Mouse (Mus musculus) CH12.LX (cell line): ENCODE measurements around the gene Apopt1. TPM values are rescaled to one million over a fixed set of nuclear protein-coding genes. Genes with fewer than 3 reads are reported as not detected.

Experiments
- DNase-seq: peaks from one replicate; pipeline ENCODE4 v3.0.0-alpha.2; 2013; ENCODE audit errors: extremely low read depth
- H3K27ac ChIP-seq: 2 replicates; pipeline ENCODE4 v1.5.1; 2012; ENCODE audit warnings: low read depth, mild to moderate bottlenecking, control low read depth, moderate library complexity; ENCODE audit not compliant: insufficient read depth
- H3K27me3 ChIP-seq: replicated peaks from 2 replicates; pipeline ENCODE3; 2012; ENCODE audit warnings: inconsistent platforms
- H3K36me3 ChIP-seq, 2 experiments: replicated peaks in 1 of 2; 2 replicates each; pipeline versions ENCODE3 to v1.6.1; 2012; ENCODE audit warnings: inconsistent platforms in 1 of 2, low read length in 1 of 2, mild to moderate bottlenecking in 1 of 2, mixed read lengths in 1 of 2, moderate library complexity in 1 of 2; ENCODE audit not compliant: control insufficient read depth in 1 of 2, insufficient read depth in 1 of 2
- H3K4me1 ChIP-seq, 2 experiments: 2 replicates each; pipeline ENCODE4 v1.6.1; 2012; ENCODE audit warnings: inconsistent platforms in 1 of 2, moderate library complexity in 1 of 2; ENCODE audit not compliant: insufficient read depth in 2 of 2, control insufficient read depth in 1 of 2
- H3K4me2 ChIP-seq: 2 replicates; pipeline ENCODE4 v1.6.1; 2012; ENCODE audit warnings: low read depth, mild to moderate bottlenecking, control low read depth; ENCODE audit not compliant: poor library complexity, insufficient read depth, severe bottlenecking
- H3K4me3 ChIP-seq, 3 experiments: fragments of 150-350 bp in 1 of 3; sonication (generic) in 1 of 3; replicated peaks in 1 of 3; 2 replicates each; pipeline versions ENCODE3 to v1.5.1; 2011 to 2012; ENCODE audit warnings: low read depth in 2 of 3, low read length in 2 of 3, mild to moderate bottlenecking in 2 of 3, moderate library complexity in 2 of 3, control low read depth in 1 of 3, improper control_type of control experiment in 1 of 3, inconsistent platforms in 1 of 3, mixed read lengths in 1 of 3; ENCODE audit not compliant: poor library complexity in 1 of 3
- H3K79me2 ChIP-seq: replicated peaks from 2 replicates; pipeline ENCODE4 v1.6.1; 2012; ENCODE audit warnings: mild to moderate bottlenecking, moderate library complexity; ENCODE audit not compliant: control insufficient read depth, poor library complexity, insufficient read depth, severe bottlenecking; ENCODE audit errors: extremely low read depth
- H3K9ac ChIP-seq: 2 replicates; pipeline ENCODE4 v1.6.1; 2012; ENCODE audit warnings: low read depth, mild to moderate bottlenecking, control low read depth, moderate library complexity; ENCODE audit not compliant: insufficient read depth
- H3K9me3 ChIP-seq: replicated peaks from 2 replicates; pipeline ENCODE3; 2012; ENCODE audit warnings: low read length, inconsistent platforms, mixed read lengths
- CHD1 ChIP-seq: IDR thresholded peaks from 2 replicates; pipeline ENCODE4 v1.6.1; 2012; ENCODE audit warnings: low read depth, low read length, improper control_type of control experiment, inconsistent platforms
- CTCF ChIP-seq, 2 experiments: IDR thresholded peaks in 1 of 2; conservative IDR thresholded peaks in 1 of 2; 2 replicates each; pipeline ENCODE4 v1.5.1; 2011 to 2012; ENCODE audit warnings: low read depth in 2 of 2, low read length in 2 of 2, improper control_type of control experiment in 1 of 2, inconsistent platforms in 1 of 2, mild to moderate bottlenecking in 1 of 2, moderate library complexity in 1 of 2
- E2F4 ChIP-seq: IDR thresholded peaks from 2 replicates; pipeline ENCODE4 v1.6.1; 2011; ENCODE audit warnings: low read depth, low read length, improper control_type of control experiment; ENCODE audit not compliant: insufficient replicate concordance
- ELF1 ChIP-seq: IDR thresholded peaks from 2 replicates; pipeline ENCODE4 v1.6.1; 2014; ENCODE audit warnings: low read depth, mild to moderate bottlenecking, inconsistent platforms, low read length, improper control_type of control experiment
- ETS1 ChIP-seq: conservative IDR thresholded peaks from 2 replicates; pipeline ENCODE4 v1.6.1; 2012; ENCODE audit warnings: low read depth, mild to moderate bottlenecking, inconsistent platforms, low read length, improper control_type of control experiment, moderate library complexity
- HCFC1 ChIP-seq: IDR thresholded peaks from 2 replicates; pipeline ENCODE4 v1.6.1; 2012; ENCODE audit warnings: low read depth, mild to moderate bottlenecking, inconsistent platforms, low read length, improper control_type of control experiment
- JUN ChIP-seq: IDR thresholded peaks from 2 replicates; pipeline ENCODE4 v1.6.1; 2011; ENCODE audit warnings: low read depth, mild to moderate bottlenecking, low read length, improper control_type of control experiment, moderate library complexity; ENCODE audit not compliant: insufficient read depth
- KAT2A ChIP-seq: IDR thresholded peaks from 2 replicates; pipeline ENCODE4 v1.6.1; 2012; ENCODE audit warnings: low read length, improper control_type of control experiment, inconsistent platforms; ENCODE audit not compliant: insufficient replicate concordance
- MAX ChIP-seq: IDR thresholded peaks from 2 replicates; pipeline ENCODE4 v1.6.1; 2011; ENCODE audit warnings: low read length, improper control_type of control experiment
- MAZ ChIP-seq: IDR thresholded peaks from 2 replicates; pipeline ENCODE4 v1.6.1; 2012; ENCODE audit warnings: low read depth, mild to moderate bottlenecking, inconsistent platforms, low read length, improper control_type of control experiment, moderate library complexity
- MEF2A ChIP-seq: IDR thresholded peaks from 2 replicates; pipeline ENCODE4 v1.6.1; 2014; ENCODE audit warnings: low read depth, mild to moderate bottlenecking, inconsistent platforms, low read length, improper control_type of control experiment, borderline replicate concordance
- MXI1 ChIP-seq: IDR thresholded peaks from 2 replicates; pipeline ENCODE4 v1.6.1; 2011; ENCODE audit warnings: mild to moderate bottlenecking, low read depth, low read length, improper control_type of control experiment
- MYC ChIP-seq: IDR thresholded peaks from 2 replicates; pipeline ENCODE4 v1.6.1; 2011; ENCODE audit warnings: low read depth, mild to moderate bottlenecking, improper control_type of control experiment, low read length
- NELFE ChIP-seq: IDR thresholded peaks from 2 replicates; pipeline ENCODE4 v1.6.1; 2011; ENCODE audit warnings: low read depth, low read length, improper control_type of control experiment
- NRF1 ChIP-seq: IDR thresholded peaks from 2 replicates; pipeline ENCODE4 v1.6.1; 2014; ENCODE audit warnings: low read depth, mild to moderate bottlenecking, inconsistent platforms, low read length, improper control_type of control experiment, moderate library complexity
- PAX5 ChIP-seq: IDR thresholded peaks from 2 replicates; pipeline ENCODE4 v1.6.1; 2012; ENCODE audit warnings: low read length, inconsistent platforms, mixed read lengths
- POLR2A ChIP-seq: IDR thresholded peaks from 2 replicates; pipeline ENCODE4 v1.6.1; 2011; ENCODE audit warnings: low read depth, mild to moderate bottlenecking, improper control_type of control experiment, low read length
- RAD21 ChIP-seq: IDR thresholded peaks from 2 replicates; pipeline ENCODE4 v1.6.1; 2011; ENCODE audit warnings: low read depth, mild to moderate bottlenecking, low read length, improper control_type of control experiment, moderate library complexity
- RCOR1 ChIP-seq: conservative IDR thresholded peaks from 2 replicates; pipeline ENCODE4 v1.6.1; 2012; ENCODE audit warnings: low read depth, mild to moderate bottlenecking, inconsistent platforms, low read length, improper control_type of control experiment
- SIN3A ChIP-seq: IDR thresholded peaks from 2 replicates; pipeline ENCODE4 v1.6.1; 2012; ENCODE audit warnings: low read length, improper control_type of control experiment, inconsistent platforms
- SMC3 ChIP-seq: IDR thresholded peaks from 2 replicates; pipeline ENCODE4 v1.6.1; 2011; ENCODE audit warnings: low read depth, low read length, improper control_type of control experiment
- TCF12 ChIP-seq: IDR thresholded peaks from 2 replicates; pipeline ENCODE4 v1.6.1; 2014; ENCODE audit warnings: low read depth, mild to moderate bottlenecking, inconsistent platforms, low read length, improper control_type of control experiment
- UBTF ChIP-seq: IDR thresholded peaks from 2 replicates; pipeline ENCODE4 v1.6.1; 2012; ENCODE audit warnings: low read depth, mild to moderate bottlenecking, inconsistent platforms, low read length, improper control_type of control experiment, moderate library complexity
- USF1 ChIP-seq: IDR thresholded peaks from 2 replicates; pipeline ENCODE4 v1.6.1; 2014; ENCODE audit warnings: low read depth, mild to moderate bottlenecking, inconsistent platforms, low read length, improper control_type of control experiment
- ZC3H11A ChIP-seq: IDR thresholded peaks from 2 replicates; pipeline ENCODE4 v1.6.1; 2012; ENCODE audit warnings: low read depth, mild to moderate bottlenecking, inconsistent platforms, low read length, improper control_type of control experiment
- ZKSCAN1 ChIP-seq: IDR thresholded peaks from 2 replicates; pipeline ENCODE4 v1.6.1; 2012; ENCODE audit warnings: low read depth, inconsistent platforms, low read length, improper control_type of control experiment, borderline replicate concordance
- ZMIZ1 ChIP-seq: IDR thresholded peaks from 2 replicates; pipeline ENCODE4 v1.6.1; 2012; ENCODE audit warnings: low read depth, mild to moderate bottlenecking, inconsistent platforms, low read length, improper control_type of control experiment
- ZNF384 ChIP-seq: IDR thresholded peaks from 2 replicates; pipeline ENCODE4 v1.6.1; 2012; ENCODE audit warnings: low read depth, low read length, improper control_type of control experiment, inconsistent platforms
- dilution Hi-C: fragments of 300-500 bp; cut with MboI; formaldehyde crosslinking; loops from 2 replicates; pipeline ENCODE4 v1.14.3; 2020; ENCODE audit warnings: low sequenced_read_pairs; ENCODE audit not compliant: extremely low pct_unique_long_range_greater_than_20kb, extremely low pct_ligation_motif_present
- in situ Hi-C: fragments of 300-500 bp; cut with MboI; formaldehyde crosslinking; loops from 3 replicates; pipeline ENCODE4 v1.14.3; 2019; ENCODE audit warnings: low sequenced_read_pairs, low pct_ligation_motif_present, low pct_unique_long_range_greater_than_20kb, mixed read lengths
- polyA plus RNA-seq: library from polyadenylated mRNA; unstranded; fragments of >175 nt; gene quantifications from 2 replicates; pipeline ENCODE4 v1.2.1, GENCODE M21; 2012; ENCODE audit warnings: low read depth; ENCODE audit not compliant: insufficient read length
- total RNA-seq, 2 experiments: library from RNA; depleted of rRNA; stranded (reverse); fragments of 300-350 nt in 1 of 2; fragments of >200 nt in 1 of 2; gene quantifications; 2 replicates each; pipeline ENCODE4 v1.2.3; 2012 to 2014

Gene Apopt1
- total and polyA plus RNA-seq, 3 experiments: 36.0 to 49.1 (median 43.6) TPM

DNA sequence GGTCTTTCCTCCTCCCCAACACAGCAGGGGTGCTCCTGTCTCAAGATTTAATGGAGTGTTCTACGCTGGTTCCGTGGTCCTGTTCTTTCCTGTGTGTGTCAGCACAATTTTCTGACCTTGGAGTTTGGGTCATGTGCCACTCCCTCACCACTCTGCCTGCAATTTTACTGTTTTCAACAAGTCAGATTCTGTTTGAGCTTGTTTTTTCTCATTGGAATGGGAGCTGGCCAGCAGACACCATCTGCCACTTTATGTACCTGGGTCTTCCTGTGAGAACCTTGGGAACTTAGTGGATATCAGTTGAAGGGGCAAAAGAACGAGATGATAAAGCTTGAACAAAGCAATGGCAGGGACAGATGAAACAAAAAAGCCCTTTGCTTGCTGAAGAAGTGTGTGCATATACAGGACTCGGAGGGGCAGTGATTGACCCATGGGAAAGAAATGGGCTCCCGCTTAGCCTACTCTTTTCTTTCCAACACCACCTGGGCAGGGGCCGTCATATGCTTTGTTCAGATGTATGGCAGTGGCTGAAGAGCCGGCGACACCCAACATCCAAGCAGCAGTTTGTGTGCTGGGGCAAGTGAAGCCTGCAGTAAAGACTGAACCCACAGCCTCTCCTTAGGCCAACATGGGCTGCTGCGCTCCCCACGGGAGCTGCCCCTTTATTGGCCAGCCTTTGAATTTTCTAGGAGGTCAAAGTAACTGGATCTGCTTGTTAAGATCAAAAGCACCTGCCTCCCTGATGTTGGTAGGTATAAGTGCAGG is 44.7 kb downstream of the Apopt1 start:
- Histone ChIP-seq H3K79me2 (peaks cover 23% of the 10 kb centered on the region), H3K4me1 (peaks cover 17 to 33% of the 10 kb centered on the region in 2 experiments), H3K4me2 (peak overlapping the region; percentile 48; the same call in 1 of the 2 replicates), H3K9ac (peak overlapping the region; percentile 75), H3K9me3 (no peaks in the 10 kb centered on the region), H3K27me3 (peaks cover 18% of the 10 kb centered on the region), H3K27ac (no peak overlapping the region), H3K4me3 (peak overlapping the region; percentile 83 to 94 (median 92)), H3K36me3 (peaks cover 2 to 14% of the 10 kb centered on the region in 2 experiments)
- dilution Hi-C loops (no loop called here), in situ Hi-C loops (no loop called here)
- DNase-seq: no peak
- TF ChIP-seq KAT2A (no peak), MAX (no peak), RAD21 (no peak), USF1 (no peak), ZMIZ1 (no peak), MXI1 (no peak)

DNA sequence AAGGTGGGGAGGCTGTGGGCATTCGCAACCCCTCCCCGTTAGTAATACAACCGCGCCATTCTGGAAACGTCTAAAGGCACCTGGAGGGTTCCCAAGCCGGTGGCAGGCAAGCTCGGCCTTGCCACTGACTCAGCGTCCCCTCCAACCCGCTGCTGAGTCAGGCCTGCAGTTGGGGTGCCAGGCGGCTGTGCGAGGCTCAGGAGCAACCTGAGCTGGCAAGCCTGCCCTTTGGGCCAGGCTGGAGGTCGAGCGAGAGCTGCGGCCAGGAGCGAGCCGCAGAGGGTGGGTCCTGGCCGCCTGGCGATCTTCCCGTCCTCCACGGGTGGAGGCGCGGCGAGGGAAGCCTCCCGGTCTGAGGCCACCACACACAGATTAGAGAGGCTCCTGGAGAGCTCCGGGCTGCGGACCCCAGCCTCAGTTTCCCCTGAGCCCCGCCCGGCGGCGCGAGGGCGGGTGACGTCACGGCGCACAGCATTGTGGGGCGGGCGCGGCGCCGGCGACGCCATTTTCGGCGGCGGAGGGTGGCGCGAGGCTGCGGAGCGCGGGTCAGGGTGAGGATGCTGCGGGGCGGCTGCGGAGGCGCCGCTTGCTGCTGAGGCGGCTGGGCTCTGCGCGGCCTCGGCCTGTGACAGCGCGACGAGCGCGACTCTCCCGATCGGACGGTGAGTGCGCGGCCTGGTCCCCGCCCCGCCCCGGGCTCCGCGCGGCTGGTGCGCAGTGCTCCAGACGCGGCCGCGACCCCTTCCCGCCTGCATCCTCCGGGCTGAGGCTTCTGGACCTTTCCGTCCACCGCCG is 45.5 kb downstream of the Apopt1 start, which contains the start of gene Klc1:
Klc1 (plus strand) TSS at position 469 of the 795 bp plus-strand sequence.
- H3K36me3 ChIP-seq: peaks cover 9 to 22% of the 10 kb centered on the region in 2 experiments
- H3K4me3 ChIP-seq: peak within 1 kb of the TSS; percentile 83 to 94 (median 92)
- peaks cover 18% of the 10 kb centered on the region for H3K27me3 ChIP-seq
- H3K4me1 ChIP-seq: peaks cover 18 to 41% of the 10 kb centered on the region in 2 experiments
- H3K4me2 ChIP-seq: peak within 1 kb of the TSS; percentile 73
- peaks cover 25% of the 10 kb centered on the region for H3K79me2 ChIP-seq
- no peaks in the 10 kb centered on the region for H3K9me3 ChIP-seq
- peak within 1 kb of the TSS; percentile 22; the same call in 1 of the 2 replicates for H3K27ac ChIP-seq
- in situ Hi-C loops (no loop called here), dilution Hi-C loops (no loop called here)
- TF ChIP-seq UBTF (peak; percentile 6; the same call in 1 of the 2 replicates), PAX5 (no peak), NELFE (no peak; the same call in none of the 2 replicates), RCOR1 (no peak), ZMIZ1 (peak; percentile 73), ZNF384 (no peak), ELF1 (no peak), ETS1 (no peak), JUN (no peak), CHD1 (no peak), KAT2A (0 out of 2 replicates have a peak, but pooled peaks have one; percentile 33), ZKSCAN1 (no peak), SIN3A (0 out of 2 replicates have a peak, but pooled peaks have one; percentile 63), MYC (no peak), POLR2A (peak; percentile 86), SMC3 (no peak; the same call in 1 of the 2 replicates), CTCF (conservative IDR thresholded peaks at IDR 0.05 in 1 of 2, IDR thresholded peaks at IDR 0.05 in 1 of 2; ENCODE audit: low read depth in 2 of 2, low read length in 2 of 2) (no peak), E2F4 (no peak), MXI1 (peak; percentile 53; the same call in 1 of the 2 replicates), TCF12 (peak; percentile 63), NRF1 (peak; percentile 50), HCFC1 (peak; percentile 66), USF1 (no peak), MEF2A (no peak), ZC3H11A (no peak), MAZ (peak; percentile 42; the same call in 1 of the 2 replicates)
- H3K9ac ChIP-seq: peak within 1 kb of the TSS; percentile 75
- DNase-seq: no peak
